ENCODE assay signal across 8 mouse cellular contexts in the genomic region with DNA sequence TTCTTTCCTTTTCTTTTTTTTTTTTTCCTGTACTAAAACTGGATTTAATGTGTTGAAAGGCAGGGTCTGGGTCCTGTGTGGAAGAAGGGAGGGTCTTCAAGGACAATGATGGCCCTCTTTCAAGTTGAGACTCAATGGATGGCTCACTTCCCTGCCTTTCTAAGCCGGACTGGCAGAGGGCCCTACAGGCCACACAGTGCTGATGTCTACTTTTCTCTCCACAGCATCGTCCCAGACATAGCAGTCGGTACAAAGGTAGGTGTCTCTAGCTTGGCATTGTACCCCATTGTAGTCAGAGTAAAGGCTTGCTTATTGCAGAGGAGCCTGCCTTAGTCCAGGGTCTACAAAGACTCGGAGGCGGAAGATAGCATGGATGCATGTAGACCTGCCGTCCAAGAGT. TPM values are rescaled to one million over a fixed set of nuclear protein-coding genes. Genes with fewer than 3 reads are reported as not detected.
DNase-seq lines count a peak whose midpoint lies in the region; ATAC-seq and TF ChIP-seq lines count a peak whose summit lies in the region.

No protein-coding gene starts in this region.

- peak overlapping the region; percentile 100 for H3K9ac ChIP-seq in intestine, embryonic 15.5 days
- H3K9ac ChIP-seq in neural tube, embryonic 12.5 days: peak overlapping the region; percentile 97

- WGBS in lung, adult 2 months: 6% methylated on average over 6 of the region's 6 CpGs
- WGBS in intestine, embryonic 15.5 days: 20% methylated on average over 6 of the region's 6 CpGs
- WGBS in neural tube, embryonic 12.5 days: 57% methylated on average over 6 of the region's 6 CpGs

- H3K36me3 ChIP-seq in intestine, embryonic 15.5 days: peaks cover 27% of the 10 kb centered on the region
- H3K36me3 ChIP-seq in neural tube, embryonic 12.5 days: peaks cover 48% of the 10 kb centered on the region

- no peak for ATAC-seq in intestine, embryonic 15.5 days
- no peak for ATAC-seq in neural tube, embryonic 12.5 days (ENCODE audit: low FRiP score, low read depth)

- H3K27ac ChIP-seq in embryonic fibroblast, embryonic 13.5 days (ENCODE audit: insufficient read depth, low read length): no peak overlapping the region
- peak overlapping the region; percentile 100 for H3K27ac ChIP-seq in intestine, embryonic 15.5 days
- no peak overlapping the region for H3K27ac ChIP-seq in neural tube, embryonic 12.5 days

- no peak for TF ChIP-seq CTCF in lung, adult 2 months (IDR thresholded peaks at IDR 0.05; ENCODE audit: insufficient read depth, low read length)
- no peak for TF ChIP-seq CTCF in embryonic fibroblast, embryonic 13.5 days (IDR thresholded peaks at IDR 0.05; ENCODE audit: borderline replicate concordance, insufficient read depth, low read length)

- peak overlapping the region; percentile 2 for H3K4me3 ChIP-seq in lung, adult 2 months (replicated peaks; ENCODE audit: extremely low read depth, low read depth, low read length)
- peak overlapping the region; percentile 97 for H3K4me3 ChIP-seq in embryonic fibroblast, embryonic 13.5 days (ENCODE audit: insufficient read depth, low read length)
- H3K4me3 ChIP-seq in intestine, embryonic 15.5 days (replicated peaks): peak overlapping the region; percentile 97
- H3K4me3 ChIP-seq in neural tube, embryonic 12.5 days: peak overlapping the region; percentile 96

- H3K9me3 ChIP-seq in intestine, embryonic 15.5 days: no peaks in the 10 kb centered on the region
- H3K9me3 ChIP-seq in neural tube, embryonic 12.5 days: no peaks in the 10 kb centered on the region

- no peak for TF ChIP-seq POLR2A in lung, adult 2 months (IDR thresholded peaks at IDR 0.05; ENCODE audit: borderline replicate concordance, extremely low read depth, low read depth, low read length)
- no peak for TF ChIP-seq POLR2A in embryonic fibroblast, embryonic 13.5 days (IDR thresholded peaks at IDR 0.05; ENCODE audit: low read depth, low read length)

- H3K4me2 ChIP-seq in intestine, embryonic 15.5 days (replicated peaks): peak overlapping the region; percentile 79
- peak overlapping the region; percentile 100 for H3K4me2 ChIP-seq in neural tube, embryonic 12.5 days (replicated peaks)

- H3K27me3 ChIP-seq in intestine, embryonic 15.5 days (replicated peaks): no peaks in the 10 kb centered on the region
- H3K27me3 ChIP-seq in neural tube, embryonic 12.5 days (replicated peaks): no peaks in the 10 kb centered on the region

- intact Hi-C loops in left cerebral cortex, postnatal 10 days (cut with DNase I): no loop called here

- no peak for DNase-seq in lung, adult 2 months
- DNase-seq in lung, postnatal 4 days: no peak
- no peak for DNase-seq in ovary, postnatal 10 days (ENCODE audit: low spot score)
- DNase-seq in embryo, embryonic 10 days (ENCODE audit: low spot score): no peak
- DNase-seq in left cerebral cortex, postnatal 10 days (ENCODE audit: extremely low spot score in 1 of 2, low spot score in 2 of 2): no peak

- H3K4me1 ChIP-seq in lung, adult 2 months (ENCODE audit: control insufficient read depth, insufficient read depth, low read length): peaks cover 44% of the 10 kb centered on the region
- peaks cover 13% of the 10 kb centered on the region; the same call in 1 of the 2 replicates for H3K4me1 ChIP-seq in embryonic fibroblast, embryonic 13.5 days (ENCODE audit: control insufficient read depth, insufficient read depth, low read length)
- peaks cover 66% of the 10 kb centered on the region for H3K4me1 ChIP-seq in intestine, embryonic 15.5 days (replicated peaks)
- H3K4me1 ChIP-seq in neural tube, embryonic 12.5 days: peaks cover 60% of the 10 kb centered on the region

RNA-seq across cellular contexts. Expression of gene Ptbp1, which starts 2.1 kb away (rescaled TPM):
- polyA plus RNA-seq in lung, adult 2 months (2012; rRNA removed): 224 and 265 TPM in 2 replicates
- 351 and 422 TPM in 2 replicates for polyA plus RNA-seq in embryonic fibroblast, embryonic 13.5 days (2011; ENCODE audit: insufficient read length, low read depth, missing spikeins)
- polyA plus RNA-seq in intestine, embryonic 15.5 days (2015; fragmentation: Nextera tagmentation; extraction: Ambion mirVana): 307 and 314 TPM in 2 replicates
- polyA plus RNA-seq in neural tube, embryonic 12.5 days (2016; fragmentation: Nextera tagmentation; extraction: Ambion mirVana): 180 and 189 TPM in 2 replicates
- total RNA-seq in left cerebral cortex, postnatal 10 days (2021): 10 to 100 TPM; 58.2 to 62.2 TPM

RNA-seq across cellular contexts. Expression of gene Prtn3, which starts 18.0 kb away (rescaled TPM):
- 3.6 and 5.0 TPM in 2 replicates for polyA plus RNA-seq in lung, adult 2 months (2012; rRNA removed)
- not detected in 2 replicates for polyA plus RNA-seq in embryonic fibroblast, embryonic 13.5 days (2011; ENCODE audit: insufficient read length, low read depth, missing spikeins)
- polyA plus RNA-seq in intestine, embryonic 15.5 days (2015; fragmentation: Nextera tagmentation; extraction: Ambion mirVana): 3.7 and 3.9 TPM in 2 replicates
- polyA plus RNA-seq in neural tube, embryonic 12.5 days (2016; fragmentation: Nextera tagmentation; extraction: Ambion mirVana): 12.6 and 15.5 TPM in 2 replicates
- 1 to 10 TPM; 4.5 to 5.2 TPM for total RNA-seq in left cerebral cortex, postnatal 10 days (2021)

RNA-seq across cellular contexts. Expression of gene Plppr3, which starts 18.2 kb away (rescaled TPM):
- polyA plus RNA-seq in lung, adult 2 months (2012; rRNA removed): 8.4 and 8.9 TPM in 2 replicates
- 3.1 and 4.9 TPM in 2 replicates for polyA plus RNA-seq in embryonic fibroblast, embryonic 13.5 days (2011; ENCODE audit: insufficient read length, low read depth, missing spikeins)
- polyA plus RNA-seq in intestine, embryonic 15.5 days (2015; fragmentation: Nextera tagmentation; extraction: Ambion mirVana): 31.3 and 32.7 TPM in 2 replicates
- 296 and 301 TPM in 2 replicates for polyA plus RNA-seq in neural tube, embryonic 12.5 days (2016; fragmentation: Nextera tagmentation; extraction: Ambion mirVana)
- total RNA-seq in left cerebral cortex, postnatal 10 days (2021): 100 to 1,000 TPM; 135 to 142 TPM

RNA-seq across cellular contexts. Expression of gene Elane, which starts 29.8 kb away (rescaled TPM):
- 0.11 and 0.85 TPM in 2 replicates for polyA plus RNA-seq in lung, adult 2 months (2012; rRNA removed)
- not detected in 2 replicates for polyA plus RNA-seq in embryonic fibroblast, embryonic 13.5 days (2011; ENCODE audit: insufficient read length, low read depth, missing spikeins)
- polyA plus RNA-seq in intestine, embryonic 15.5 days (2015; fragmentation: Nextera tagmentation; extraction: Ambion mirVana): 1.1 and 2.6 TPM in 2 replicates
- polyA plus RNA-seq in neural tube, embryonic 12.5 days (2016; fragmentation: Nextera tagmentation; extraction: Ambion mirVana): 0.34 and 0.53 TPM in 2 replicates
- not detected for total RNA-seq in left cerebral cortex, postnatal 10 days (2021)

RNA-seq across cellular contexts. Expression of gene Cfd, which starts 34.4 kb away (rescaled TPM):
- polyA plus RNA-seq in lung, adult 2 months (2012; rRNA removed): 297 and 1,797 TPM in 2 replicates
- polyA plus RNA-seq in embryonic fibroblast, embryonic 13.5 days (2011; ENCODE audit: insufficient read length, low read depth, missing spikeins): not detected in 2 replicates
- not detected in 2 replicates for polyA plus RNA-seq in intestine, embryonic 15.5 days (2015; fragmentation: Nextera tagmentation; extraction: Ambion mirVana)
- not detected in 2 replicates for polyA plus RNA-seq in neural tube, embryonic 12.5 days (2016; fragmentation: Nextera tagmentation; extraction: Ambion mirVana)
- not detected for total RNA-seq in left cerebral cortex, postnatal 10 days (2021)

Comparison
In these comparisons a context has a peak if more than half of its experiments do, and no peak if none do; other contexts are left out.
1. H3K4me3 ChIP-seq: peak in every context shown above with its lines; median percentile 97 in embryonic fibroblast, embryonic 13.5 days; 97 in intestine, embryonic 15.5 days; 96 in neural tube, embryonic 12.5 days; 2 in lung, adult 2 months.